Mouse (Mus musculus) bone marrow macrophage, adult 2 months (primary cell): ENCODE results near the gene Pgam2.

Experiments used
- CTCF ChIP-seq: IDR thresholded peaks from 2 replicates; pipeline ENCODE4 v1.5.1; 2012; ENCODE audit warnings: low read depth, mild to moderate bottlenecking, low read length, moderate library complexity
- POLR2A ChIP-seq: IDR thresholded peaks from 2 replicates; pipeline ENCODE4 v1.6.1; 2012; ENCODE audit warnings: mild to moderate bottlenecking, low read depth, low read length, borderline replicate concordance

DNA sequence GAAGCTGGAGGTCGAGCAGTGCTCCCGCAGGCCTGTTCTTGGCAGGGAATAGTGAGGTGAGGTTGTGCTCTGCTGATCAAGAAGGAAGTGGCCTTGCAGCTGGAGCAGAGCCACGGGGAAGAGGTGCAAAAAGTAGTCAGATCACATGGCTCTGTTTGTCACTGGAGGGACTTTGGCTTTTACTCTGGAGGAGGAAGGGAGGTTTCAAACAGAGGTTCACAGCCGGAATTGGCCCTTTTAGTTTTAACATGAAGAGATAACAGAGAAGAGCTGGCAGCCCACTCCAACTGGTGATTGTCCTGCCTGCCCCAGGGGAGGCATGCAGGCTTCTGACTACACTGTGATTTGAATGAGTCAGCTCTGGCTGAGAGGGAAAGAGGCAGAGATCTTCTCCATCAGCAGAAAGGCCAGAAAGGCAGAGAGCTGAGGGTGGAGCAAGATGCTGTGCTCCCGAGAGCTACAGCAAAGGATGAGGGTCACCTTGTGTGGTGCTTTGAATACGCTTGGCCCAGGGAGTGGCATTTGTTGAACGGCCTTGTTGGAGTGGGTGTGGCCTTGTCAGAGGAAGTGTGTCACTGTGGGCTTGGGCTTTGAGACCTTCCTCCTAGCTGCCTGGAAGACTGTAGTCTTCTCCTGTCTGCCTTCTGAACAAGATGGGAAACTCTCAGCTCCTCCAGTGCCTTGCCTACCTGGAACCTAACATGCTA is 43.3 kb upstream of the Pgam2 start:
- TF ChIP-seq CTCF (no peak), POLR2A (no peak)
